Mouse (Mus musculus) liver, embryonic 16.5 days (tissue): ENCODE measurements around the gene Ptgir. TPM values are rescaled to one million over a fixed set of nuclear protein-coding genes. Genes with fewer than 3 reads are reported as not detected.
A peak's percentile ranks its signal among the peaks of the same experiment; 100 is the strongest.
"Not testable (repeated sequence)": the region's sequence is repeated elsewhere in the genome, so short reads cannot be mapped to it uniquely, and the experiment has no call there.

Experiments used
- ATAC-seq: fragments of 200-750 bp; cut with Nextera tagmentation; 2 replicates; pipeline ENCODE4 v1.8.0; 2017; ENCODE audit warnings: low read depth, mild to moderate bottlenecking, moderate number of reproducible peaks, moderate library complexity
- H3K27ac ChIP-seq: fragments of 300-500 bp; sonication (generic); 2 replicates; pipeline ENCODE4 v1.5.1; 2014; ENCODE audit warnings: mild to moderate bottlenecking, low read length
- H3K27me3 ChIP-seq: fragments of 300-500 bp; sonication (generic); 2 replicates; pipeline ENCODE4 v1.6.1; 2014; ENCODE audit warnings: low read depth, low read length, mixed read lengths; ENCODE audit not compliant: control insufficient read depth, insufficient read depth
- H3K36me3 ChIP-seq: fragments of 300-500 bp; sonication (generic); 2 replicates; pipeline ENCODE4 v1.6.1; 2014; ENCODE audit warnings: mild to moderate bottlenecking; ENCODE audit not compliant: control insufficient read depth, insufficient read depth
- H3K4me1 ChIP-seq: fragments of 300-500 bp; sonication (generic); 2 replicates; pipeline ENCODE4 v1.6.1; 2014; ENCODE audit warnings: low read depth, low read length, mixed read lengths; ENCODE audit not compliant: control insufficient read depth
- H3K4me2 ChIP-seq: fragments of 300-500 bp; sonication (generic); 2 replicates; pipeline ENCODE4 v1.6.1; 2014; ENCODE audit warnings: low read depth, low read length, mixed read lengths
- H3K4me3 ChIP-seq: fragments of 300-500 bp; sonication (generic); 2 replicates; pipeline ENCODE4 v1.5.1; 2014; ENCODE audit warnings: low read depth, mild to moderate bottlenecking, low read length
- H3K9ac ChIP-seq: fragments of 300-500 bp; sonication (generic); 2 replicates; pipeline ENCODE4 v1.6.1; 2014; ENCODE audit warnings: low read depth, low read length
- H3K9me3 ChIP-seq: fragments of 300-500 bp; sonication (generic); replicated peaks from 2 replicates; pipeline ENCODE4 v1.6.1; 2016; ENCODE audit warnings: low read length; ENCODE audit not compliant: control insufficient read depth
- WGBS: fragments of 180-500 bp; shearing (Covaris S2); extraction: QIAGEN DNeasy Blood & Tissue Kit; methylation state at CpG from one replicate; pipeline ENCODE4 v1.1.7; 2014; ENCODE audit not compliant: insufficient replicate concordance; 5-methylcytosine and 5-hydroxymethylcytosine counted together
- polyA plus RNA-seq: library from polyadenylated mRNA; unstranded; fragments of >200 nt; fragmentation: Nextera tagmentation; extraction: Ambion mirVana; gene quantifications from 2 replicates; pipeline ENCODE4 v1.2.1, GENCODE M21; 2015

The Ptgir gene
- polyA plus RNA-seq, 1 experiment from 2014 or later = 1.2 TPM

- Histone ChIP-seq H3K27ac (no peak overlapping the region), H3K9ac (no peak overlapping the region), H3K4me2 (no peak overlapping the region), H3K4me1 (peaks cover 6% of the 10 kb centered on the region), H3K9me3 (no peaks in the 10 kb centered on the region), H3K36me3 (no peaks in the 10 kb centered on the region), H3K27me3 (peaks cover 59% of the 10 kb centered on the region), H3K4me3 (no peak overlapping the region)
- ATAC-seq = no peak
- WGBS = 45% methylated on average over 8 of the region's 8 CpGs
These were observed 42.7 kb downstream of the Ptgir start for GRCm38 (mm10) chr7:16948923-16949458.

GRCm38 (mm10) chr7:16949908-16950841 lies 43.9 kb downstream of the Ptgir start:
- H3K4me1 ChIP-seq = peaks cover 6% of the 10 kb centered on the region
- peak overlapping the region; percentile 59 for H3K4me2 ChIP-seq
- H3K36me3 ChIP-seq = no peaks in the 10 kb centered on the region
- no peak overlapping the region for H3K27ac ChIP-seq
- no peak overlapping the region for H3K9ac ChIP-seq
- WGBS = 7% methylated on average over 29 of the region's 29 CpGs
- peak; percentile 22; the same call in 1 of the 2 replicates for ATAC-seq
- no peaks in the 10 kb centered on the region for H3K9me3 ChIP-seq
- peaks cover 47% of the 10 kb centered on the region for H3K27me3 ChIP-seq
- H3K4me3 ChIP-seq = peak overlapping the region; percentile 29

- Histone ChIP-seq H3K36me3 (no peaks in the 10 kb centered on the region), H3K4me2 (no peak overlapping the region), H3K9me3 (no peaks in the 10 kb centered on the region), H3K27me3 (peaks cover 39% of the 10 kb centered on the region), H3K27ac (no peak overlapping the region), H3K4me1 (peaks cover 6% of the 10 kb centered on the region), H3K9ac (no peak overlapping the region), H3K4me3 (no peak overlapping the region)
- 19% methylated on average over 18 of the region's 18 CpGs for WGBS
- peak; percentile 70 for ATAC-seq
These were observed 44.8 kb downstream of the Ptgir start for GRCm38 (mm10) chr7:16950861-16951635.

- not testable (repeated sequence) for H3K27ac ChIP-seq, ATAC-seq, H3K4me3 ChIP-seq, H3K4me1 ChIP-seq, H3K9me3 ChIP-seq, H3K36me3 ChIP-seq, H3K4me2 ChIP-seq, H3K9ac ChIP-seq
- peaks cover 11% of the 10 kb centered on the region for H3K27me3 ChIP-seq
- WGBS = 48% methylated on average over 2 of the region's 2 CpGs
These were observed 47.5 kb downstream of the Ptgir start for GRCm38 (mm10) chr7:16953776-16954175.

- no peak for ATAC-seq
- no peak overlapping the region for H3K27ac ChIP-seq
- 35% methylated on average over 4 of the region's 4 CpGs for WGBS
- H3K9ac ChIP-seq = no peak overlapping the region
- H3K4me1 ChIP-seq = no peaks in the 10 kb centered on the region
- H3K9me3 ChIP-seq = no peaks in the 10 kb centered on the region
- no peaks in the 10 kb centered on the region; the same call in 1 of the 2 replicates for H3K27me3 ChIP-seq
- no peaks in the 10 kb centered on the region for H3K36me3 ChIP-seq
- H3K4me3 ChIP-seq = no peak overlapping the region
- no peak overlapping the region for H3K4me2 ChIP-seq
These were observed 49.4 kb downstream of the Ptgir start for GRCm38 (mm10) chr7:16955712-16956111.

GRCm38 (mm10) chr7:16956410-16957265 lies 50.3 kb downstream of the Ptgir start:
- no peak overlapping the region for H3K27ac ChIP-seq
- H3K27me3 ChIP-seq = no peaks in the 10 kb centered on the region; the same call in 1 of the 2 replicates
- ATAC-seq = no peak
- no peaks in the 10 kb centered on the region for H3K36me3 ChIP-seq
- H3K9ac ChIP-seq = no peak overlapping the region
- 57% methylated on average over 15 of the region's 15 CpGs for WGBS
- H3K4me2 ChIP-seq = no peak overlapping the region
- H3K9me3 ChIP-seq = no peaks in the 10 kb centered on the region
- no peaks in the 10 kb centered on the region for H3K4me1 ChIP-seq
- no peak overlapping the region for H3K4me3 ChIP-seq

GRCm38 (mm10) chr7:16959539-16960187 lies 53.4 kb downstream of the Ptgir start, which contains the start of gene Pnmal1:
Pnmal1 (plus strand) TSS chr7:16959679.
- Histone ChIP-seq H3K4me1 (no peaks in the 10 kb centered on the region), H3K4me3 (no peak within 1 kb of the TSS), H3K36me3 (no peaks in the 10 kb centered on the region), H3K27ac (no peak within 1 kb of the TSS), H3K9ac (no peak within 1 kb of the TSS), H3K4me2 (no peak within 1 kb of the TSS), H3K9me3 (no peaks in the 10 kb centered on the region), H3K27me3 (no peaks in the 10 kb centered on the region; the same call in 1 of the 2 replicates)
- no peak for ATAC-seq
- WGBS = 35% methylated on average over 17 of the region's 17 CpGs
